Mouse (Mus musculus) ovary, adult 18-20 months (tissue): ENCODE measurements at regions not wholly inside any gene's neighbourhood (a gene's known extent, or its start where the extent isn't known, plus 50 kb on each side); places are given as distances from the start of the nearest gene placed in this dataset.

Source experiments
- DNase-seq: peaks from one replicate; pipeline ENCODE4 v3.0.0; 2022; ENCODE audit warnings: low spot score, mixed read lengths

DNA sequence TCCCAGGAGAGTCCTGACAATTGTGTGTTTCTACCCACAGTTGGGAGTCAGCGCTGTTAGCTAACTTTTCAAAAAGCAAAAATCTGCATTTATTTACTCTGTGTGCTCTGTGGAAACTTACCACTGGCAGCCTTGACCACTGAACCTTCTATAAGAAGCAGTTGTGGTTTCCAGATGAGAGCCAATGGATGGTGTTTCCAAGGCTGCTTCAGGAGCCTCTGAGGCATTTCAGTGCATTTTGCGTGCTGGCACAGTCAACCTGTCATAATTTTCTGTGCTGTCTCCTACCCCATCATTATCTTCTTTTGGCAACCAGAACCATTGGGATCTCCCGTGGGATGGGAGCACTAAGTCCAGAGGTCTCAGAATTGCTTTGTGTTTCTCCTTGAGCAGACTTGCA lies 60.3 kb downstream of the 4930544G11Rik start:
- DNase-seq: no peak

DNA sequence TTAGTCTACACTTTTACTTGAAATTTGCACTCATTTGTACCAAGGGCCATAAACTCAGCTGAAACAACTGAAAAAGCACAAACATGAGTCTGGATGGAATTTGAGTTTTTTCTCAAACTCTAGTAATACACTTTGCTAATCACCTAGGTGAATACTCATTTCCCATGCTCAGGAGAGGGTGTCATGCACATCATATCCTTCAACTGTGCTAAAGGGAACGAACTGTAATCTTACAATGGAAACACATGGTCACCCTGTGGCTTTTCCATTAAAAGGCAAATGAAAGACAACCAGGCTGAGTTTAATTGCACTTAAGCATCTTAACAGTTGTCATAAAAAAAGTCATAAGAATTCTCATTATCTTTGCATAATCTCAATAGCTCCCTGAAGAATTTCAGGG lies 71.1 kb downstream of the 4930544G11Rik start:
- DNase-seq: no peak

DNA sequence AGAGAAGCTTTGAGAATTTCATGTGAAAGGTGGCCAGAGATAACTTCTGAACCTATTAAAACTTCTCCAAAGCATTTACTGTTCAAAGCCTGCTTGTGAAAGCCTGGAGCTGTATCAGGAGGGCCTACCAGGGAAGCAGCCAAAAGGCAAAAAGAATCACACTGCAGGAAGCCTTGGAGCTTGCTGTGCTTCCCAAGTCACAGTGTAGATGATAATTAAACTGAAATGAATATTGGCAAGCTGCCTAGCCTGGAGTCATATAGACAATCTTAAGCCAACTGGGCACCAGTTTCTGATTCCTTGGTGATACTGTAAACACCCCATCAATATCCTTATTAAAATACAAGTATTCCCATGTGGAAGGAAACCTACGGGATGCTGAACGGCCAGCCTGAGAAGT lies 84.4 kb downstream of the 4930544G11Rik start:
- DNase-seq: no peak

DNA sequence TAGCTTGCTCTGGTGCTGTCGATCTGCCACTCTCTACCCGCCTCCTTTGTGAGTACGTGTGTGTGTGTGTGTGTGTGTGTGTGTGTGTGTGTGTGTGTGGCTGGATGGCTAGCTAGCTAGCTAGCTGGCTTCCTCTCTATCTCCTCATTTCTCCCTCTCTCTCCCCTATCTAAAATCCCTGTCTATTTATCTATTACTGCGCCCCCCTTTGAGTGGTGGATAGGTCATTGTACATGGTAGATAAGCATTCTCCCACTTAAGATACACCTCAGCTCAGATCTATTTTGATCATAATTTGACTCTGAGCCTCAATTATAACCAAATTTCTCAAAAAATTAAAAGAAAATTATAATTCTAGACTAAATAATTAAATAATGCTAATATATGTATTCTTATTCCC lies 99.4 kb downstream of the 4930544G11Rik start:
- DNase-seq: no peak

DNA sequence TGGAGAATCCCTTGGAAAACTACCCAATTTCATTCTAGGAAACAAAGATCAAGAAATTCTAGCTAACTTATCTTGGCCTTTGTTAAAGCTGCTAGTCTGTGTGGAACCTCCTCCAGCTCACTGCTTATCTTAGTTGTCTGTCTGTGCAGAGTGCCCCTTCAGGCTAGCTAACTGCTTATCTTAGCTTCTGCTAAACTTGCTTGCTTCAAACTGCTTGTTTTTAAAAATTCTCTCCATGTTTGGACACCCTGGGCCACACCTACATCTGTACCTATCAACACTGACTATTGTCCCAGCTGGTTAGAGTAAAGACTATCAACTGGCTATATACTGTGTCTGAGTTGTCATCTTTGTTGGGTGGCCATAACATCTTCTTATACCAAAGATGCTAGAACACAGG lies 100.0 kb downstream of the 4930544G11Rik start:
- DNase-seq: no peak

DNA sequence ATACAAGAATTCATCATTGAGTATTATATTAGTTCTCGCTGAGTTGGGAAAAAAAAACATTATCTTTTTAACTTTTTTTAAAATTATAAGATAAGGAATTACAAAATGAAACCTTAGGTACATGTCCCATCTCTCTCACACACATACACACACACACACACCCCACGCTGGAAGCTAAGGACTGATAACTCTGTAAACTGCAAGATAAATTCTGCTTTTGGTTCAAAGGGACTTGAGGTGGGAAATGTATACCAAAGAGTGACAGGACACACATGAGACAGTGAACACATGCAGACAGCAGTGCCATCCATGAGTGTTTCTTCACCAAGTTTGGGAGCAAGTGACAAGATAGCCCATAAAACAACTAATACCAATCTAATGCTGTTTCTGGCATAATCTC lies 100.8 kb downstream of the 4930544G11Rik start:
- no peak for DNase-seq

DNA sequence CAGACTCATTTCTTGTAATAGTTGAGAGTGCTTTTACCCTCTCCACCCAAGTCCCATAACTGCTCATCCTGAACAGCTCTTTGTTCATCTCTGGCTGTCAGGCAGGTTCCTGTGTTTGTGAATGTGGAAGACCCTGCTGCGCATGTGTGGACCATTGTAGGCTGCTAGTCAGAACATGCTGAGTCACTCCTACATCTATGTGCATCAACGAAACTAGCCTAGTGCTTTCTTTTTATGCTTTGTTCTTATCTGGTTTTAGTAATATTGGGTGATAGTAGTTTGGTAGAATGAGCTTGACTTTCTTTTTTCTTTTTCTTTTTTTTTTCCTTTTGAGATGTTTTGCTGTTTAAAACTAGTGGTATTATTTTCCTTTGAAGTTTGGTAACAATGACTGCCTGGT lies 116.5 kb downstream of the 4930544G11Rik start:
- no peak for DNase-seq

DNA sequence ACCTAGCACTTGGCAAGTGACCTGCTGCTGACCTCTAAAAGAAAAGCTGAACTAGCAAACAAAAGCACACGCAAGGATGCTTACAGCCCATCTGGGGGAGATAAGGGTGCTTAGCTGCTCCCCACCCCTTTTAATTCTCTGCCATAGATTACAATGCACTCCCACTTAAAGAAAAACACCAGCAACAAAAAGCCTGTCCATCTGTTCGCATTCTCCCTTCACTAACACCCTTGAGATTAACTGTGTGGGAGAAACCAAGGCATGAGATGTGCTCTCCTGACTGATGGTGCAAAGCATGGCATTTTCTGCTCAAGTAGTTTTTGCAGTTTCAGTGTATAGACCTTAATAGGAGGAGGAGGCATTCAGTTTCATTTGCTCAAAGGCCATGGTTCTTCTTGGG lies 125.0 kb downstream of the 4930544G11Rik start:
- DNase-seq: no peak

DNA sequence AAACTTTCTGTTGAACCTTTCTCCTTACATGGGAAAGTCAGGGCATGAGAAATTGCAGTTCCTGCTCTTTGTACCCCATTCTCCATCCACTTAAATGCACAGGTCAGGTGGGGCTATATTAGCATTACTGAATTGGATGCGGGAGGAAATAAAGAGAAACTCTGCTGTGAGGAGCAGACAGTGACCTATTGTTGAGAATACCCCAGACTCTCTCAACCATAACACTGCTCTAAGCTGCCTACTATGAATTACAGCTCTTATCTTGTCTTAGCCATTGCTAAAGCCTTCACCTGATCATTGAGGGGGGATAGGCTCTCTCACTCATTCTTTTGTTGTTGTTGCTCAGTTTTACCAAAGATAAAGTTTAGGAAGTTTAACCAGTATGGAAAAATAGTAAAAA lies 126.4 kb downstream of the 4930544G11Rik start:
- DNase-seq: no peak

DNA sequence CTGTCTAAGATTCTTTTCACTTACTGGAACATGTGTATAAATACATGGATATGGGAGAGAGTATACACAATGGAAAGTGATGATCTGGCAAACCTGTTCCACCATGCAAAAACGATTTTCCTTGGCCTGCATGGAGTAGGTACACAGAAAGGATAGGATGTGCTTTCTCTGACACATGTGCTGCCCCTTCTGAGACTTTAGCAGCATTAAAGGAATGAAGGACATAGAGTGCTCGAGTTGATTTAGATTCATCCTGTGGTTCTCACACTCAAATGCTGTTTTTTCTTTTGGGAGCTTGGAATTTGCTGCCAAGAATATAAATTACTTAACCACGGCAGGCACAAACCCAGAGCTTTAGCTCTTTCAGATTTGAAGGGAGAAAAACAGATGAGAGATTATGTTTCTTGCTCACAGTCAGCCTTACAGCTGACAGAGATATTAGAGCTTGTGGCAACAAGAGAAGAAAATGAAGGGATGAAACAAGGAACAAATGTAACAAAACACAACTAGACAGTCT lies 149.2 kb downstream of the 4930544G11Rik start:
- no peak for DNase-seq

DNA sequence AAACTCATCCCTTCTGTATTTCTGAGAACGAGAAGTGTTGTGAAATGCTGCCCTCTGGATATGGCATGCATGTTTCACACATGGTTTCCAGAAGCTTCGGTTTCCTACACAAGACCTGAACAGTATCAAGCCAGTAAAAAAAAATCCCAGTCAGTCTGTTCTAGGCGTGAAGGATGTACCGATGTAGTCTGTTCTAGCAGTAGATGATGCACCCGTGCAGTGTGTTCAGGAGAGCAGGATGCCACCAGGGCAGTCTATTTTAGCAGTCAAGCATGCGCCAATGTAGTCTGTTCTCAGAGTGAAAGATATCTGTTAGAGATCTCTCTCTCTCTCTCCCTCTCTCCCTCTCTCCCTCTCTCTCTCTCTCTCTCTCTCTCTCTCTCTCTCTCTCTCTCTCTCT lies 162.0 kb downstream of the 4930544G11Rik start:
- no peak for DNase-seq

DNA sequence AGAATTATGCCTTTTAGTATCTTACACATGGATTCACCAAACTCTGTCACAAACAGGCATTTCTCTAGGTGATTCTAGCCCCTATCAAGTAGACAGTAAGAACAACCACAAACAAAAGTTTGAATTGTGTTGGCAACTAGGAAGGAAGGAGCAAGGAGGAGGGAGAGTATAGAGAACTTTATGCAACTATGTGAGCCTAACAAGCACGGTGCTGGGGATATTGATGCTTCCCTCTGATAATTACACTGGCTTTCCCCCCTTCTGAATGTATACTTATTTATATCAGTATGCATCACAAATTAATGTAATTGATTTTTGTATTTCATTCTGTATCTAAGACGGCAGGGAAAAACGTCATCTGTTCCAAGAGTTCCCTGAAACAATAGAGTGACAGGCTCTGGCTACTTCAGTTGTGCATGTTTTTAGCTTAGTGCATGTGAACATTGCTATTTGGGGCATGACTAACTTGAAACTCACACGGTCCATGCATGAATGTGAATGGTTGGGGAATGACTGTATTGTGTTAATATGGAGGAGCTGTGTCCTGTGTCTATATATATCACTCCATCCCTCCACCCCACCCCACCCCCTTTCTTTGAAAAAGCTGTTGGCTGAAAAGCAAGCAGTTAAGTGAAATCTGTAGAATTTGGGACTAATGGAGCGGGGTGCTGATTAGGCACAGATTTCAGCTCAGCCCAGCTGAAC lies 169.2 kb downstream of the 4930544G11Rik start:
- DNase-seq: no peak

DNA sequence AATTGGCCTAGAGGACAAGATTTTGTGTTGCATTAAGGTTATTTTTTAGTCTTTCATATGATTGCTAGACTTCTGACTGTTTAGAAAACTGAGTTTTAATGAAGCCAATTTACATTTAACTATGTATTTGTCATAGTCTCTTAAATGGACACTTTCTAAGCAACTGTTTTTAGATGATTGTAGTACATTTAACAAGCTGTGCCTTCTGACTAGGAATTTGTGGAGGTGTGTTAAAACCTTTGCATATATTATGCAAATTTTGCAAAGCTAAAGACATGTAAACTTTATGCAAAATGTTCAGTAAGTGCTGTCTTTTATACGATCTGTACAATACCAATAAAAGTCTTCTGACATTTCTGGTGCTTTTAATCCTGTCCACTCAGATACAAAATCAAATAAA lies 171.9 kb downstream of the 4930544G11Rik start:
- no peak for DNase-seq

DNA sequence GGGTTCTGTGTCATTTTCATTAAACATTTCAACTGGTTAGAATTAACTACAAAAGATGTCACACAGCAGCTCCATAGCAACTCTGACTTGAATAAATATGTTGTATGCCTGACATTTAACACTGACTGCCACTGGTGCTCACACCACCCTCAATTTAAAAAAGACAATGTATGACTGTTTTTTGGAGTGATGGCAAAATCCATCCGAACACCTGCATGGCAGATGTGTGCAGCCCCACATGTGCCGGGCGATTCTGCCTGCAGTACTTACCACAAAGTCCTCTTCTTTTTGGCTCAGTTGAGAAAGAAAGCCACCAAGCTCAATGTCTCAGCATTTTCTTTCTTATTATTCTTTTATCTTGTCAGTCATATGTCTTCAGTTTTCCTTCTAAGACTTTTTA lies 199.4 kb downstream of the 4930544G11Rik start:
- DNase-seq: no peak

DNA sequence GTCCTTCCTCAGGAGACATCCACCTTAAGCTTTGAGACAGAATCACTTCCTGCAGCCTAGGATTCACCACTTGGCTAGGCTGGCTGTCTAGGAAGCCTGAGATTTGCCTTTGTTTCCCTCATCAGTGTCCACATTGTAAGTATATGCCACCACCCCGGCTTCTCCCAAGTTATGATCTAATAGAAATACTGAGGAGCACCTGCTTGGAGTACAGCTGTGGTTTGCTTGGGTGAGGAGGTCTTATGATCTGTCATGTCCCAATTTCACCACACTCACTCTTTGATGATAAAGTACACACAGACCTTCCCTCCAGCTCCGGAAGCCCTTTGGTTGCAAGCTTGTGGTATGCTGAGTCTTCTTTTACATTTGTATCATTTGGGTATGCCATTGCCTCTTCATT lies 202.4 kb downstream of the 4930544G11Rik start:
- no peak for DNase-seq

DNA sequence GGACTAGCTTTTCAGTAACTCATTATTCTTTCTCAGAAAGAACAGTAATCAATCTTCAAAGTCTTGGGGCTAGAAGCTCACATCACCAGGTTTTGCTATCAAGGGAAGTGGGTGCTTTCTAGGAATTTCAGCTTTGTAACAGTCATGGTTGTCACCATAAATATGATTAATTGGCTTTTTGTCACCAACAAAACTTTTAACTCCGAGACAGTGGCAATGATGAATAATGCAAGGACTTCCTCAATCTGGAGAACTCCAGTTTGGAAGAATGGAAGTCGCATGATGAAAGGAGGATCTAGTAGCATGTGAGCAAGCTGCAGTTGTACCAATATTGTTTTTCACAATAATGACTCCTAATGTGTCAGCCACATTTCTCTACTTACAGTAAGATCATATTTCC lies 208.4 kb downstream of the 4930544G11Rik start:
- no peak for DNase-seq

DNA sequence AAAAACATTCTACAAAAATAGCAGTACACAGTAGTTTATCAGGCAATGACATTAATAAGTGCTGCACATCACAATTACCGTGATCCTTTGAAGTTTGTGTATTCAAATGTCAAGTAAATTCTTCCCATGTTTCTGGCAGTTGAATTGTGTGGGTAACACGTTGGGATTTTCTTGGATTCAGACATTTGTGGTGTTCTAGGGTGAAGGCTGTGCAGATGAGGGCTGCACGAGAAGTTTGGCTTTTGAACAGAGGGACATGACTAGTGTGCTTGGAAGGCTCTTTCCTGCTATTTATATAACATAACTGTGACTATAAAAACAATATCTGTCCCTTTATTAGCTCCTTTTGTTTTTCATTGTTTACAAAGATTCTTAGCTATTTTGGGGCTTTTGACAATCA lies 216.5 kb downstream of the 4930544G11Rik start:
- no peak for DNase-seq

DNA sequence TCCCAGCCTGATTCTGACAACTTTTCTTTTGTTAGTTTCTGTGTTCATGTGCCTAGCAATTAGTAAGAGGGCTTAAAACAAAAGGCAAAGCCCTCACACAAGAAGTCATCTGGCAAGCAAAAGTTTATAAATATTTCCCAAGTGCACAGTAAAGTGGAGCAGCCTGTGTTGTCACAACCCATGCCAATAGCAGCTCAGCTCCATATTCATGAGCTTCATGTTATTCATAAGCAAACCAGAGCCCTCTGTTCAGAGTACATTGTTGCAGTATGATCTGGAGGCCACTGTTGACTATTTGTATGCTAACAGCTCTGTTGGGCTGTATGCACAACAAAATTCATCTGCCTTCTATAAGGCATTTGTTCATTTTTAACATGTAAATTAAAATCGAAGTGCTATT lies 245.6 kb downstream of the 4930544G11Rik start:
- DNase-seq: no peak

DNA sequence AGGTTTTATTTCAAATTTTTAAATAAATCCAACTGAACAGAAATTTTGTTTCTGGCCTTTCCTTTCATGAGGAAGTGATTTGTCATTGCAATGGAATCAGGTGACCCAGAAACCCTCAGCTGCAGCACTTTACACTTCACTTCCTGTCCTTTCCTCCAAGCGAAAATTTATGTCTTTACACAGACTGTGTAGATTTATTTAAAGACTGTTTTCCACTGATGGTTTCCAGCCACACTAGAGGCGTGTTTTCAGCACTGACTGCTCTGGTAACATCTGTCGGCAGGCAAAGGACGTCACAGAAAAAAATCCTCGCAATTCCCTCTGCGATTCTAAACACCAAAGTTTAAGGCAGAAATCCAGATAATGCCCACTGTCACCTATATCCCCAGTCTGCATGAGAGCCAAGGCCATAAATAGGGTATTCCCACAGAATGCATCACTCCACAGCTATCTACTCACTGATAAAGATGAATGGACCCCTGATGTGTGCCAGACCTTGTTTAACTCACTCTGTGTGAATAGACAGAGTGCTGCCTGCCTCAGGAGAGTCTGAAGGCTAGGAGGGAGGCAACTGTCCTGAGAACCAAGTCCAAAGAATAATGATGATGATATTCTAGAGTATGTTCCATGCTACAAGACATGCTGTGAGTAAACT lies 247.9 kb downstream of the 4930544G11Rik start:
- no peak for DNase-seq

DNA sequence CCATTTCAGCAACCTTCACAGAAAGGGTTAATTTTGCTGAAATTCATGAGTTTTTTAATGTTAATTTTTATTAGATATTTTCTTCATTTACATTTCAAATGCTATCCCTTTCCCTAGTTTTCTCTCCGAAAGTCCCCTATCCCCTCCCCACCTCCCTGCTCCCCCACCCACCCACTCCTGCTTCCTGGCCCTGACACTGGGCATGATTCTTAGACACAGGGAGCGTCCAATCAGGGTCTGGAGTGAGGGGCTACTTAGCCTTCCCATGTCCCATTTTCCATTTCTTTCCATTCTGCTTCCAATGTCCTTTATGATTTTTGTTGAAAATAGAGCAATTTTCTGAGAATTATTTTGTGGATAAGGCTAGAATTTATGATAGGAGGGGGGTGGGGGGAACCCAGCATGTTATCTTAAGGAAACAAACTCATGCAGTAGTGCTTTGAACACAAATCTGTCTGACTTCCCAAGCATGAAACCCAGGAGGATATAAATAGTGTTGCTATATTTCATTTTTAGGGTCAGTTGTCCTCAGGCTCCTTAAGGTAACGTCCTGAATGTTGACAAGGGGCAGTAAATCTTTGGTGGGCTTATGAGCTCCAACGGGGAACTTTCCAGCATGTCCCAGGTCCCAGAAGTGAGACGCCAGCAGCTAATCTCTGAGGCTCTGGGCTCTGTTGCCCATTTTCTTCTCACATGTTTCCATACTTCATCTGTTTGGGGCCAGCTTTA lies 254.0 kb downstream of the 4930544G11Rik start:
- no peak for DNase-seq

DNA sequence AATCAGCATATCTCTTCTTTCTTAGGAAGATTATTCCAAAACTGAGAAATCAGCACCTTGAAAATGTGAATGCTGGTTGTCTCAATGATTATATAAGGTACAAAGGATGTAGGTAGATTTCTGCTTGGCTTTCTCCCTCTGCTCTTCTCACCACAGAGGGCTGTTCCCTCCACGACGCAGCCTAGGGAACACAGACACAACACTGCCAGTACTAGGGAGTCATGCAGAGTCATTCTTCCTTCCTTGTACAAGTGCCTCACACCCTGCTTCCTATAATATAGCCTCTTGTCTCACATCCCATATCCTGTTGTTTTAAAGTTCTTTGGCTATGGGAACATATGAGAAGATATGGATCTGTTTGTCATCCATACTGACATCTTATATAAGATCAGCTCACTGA lies 265.1 kb downstream of the 4930544G11Rik start:
- DNase-seq: no peak

DNA sequence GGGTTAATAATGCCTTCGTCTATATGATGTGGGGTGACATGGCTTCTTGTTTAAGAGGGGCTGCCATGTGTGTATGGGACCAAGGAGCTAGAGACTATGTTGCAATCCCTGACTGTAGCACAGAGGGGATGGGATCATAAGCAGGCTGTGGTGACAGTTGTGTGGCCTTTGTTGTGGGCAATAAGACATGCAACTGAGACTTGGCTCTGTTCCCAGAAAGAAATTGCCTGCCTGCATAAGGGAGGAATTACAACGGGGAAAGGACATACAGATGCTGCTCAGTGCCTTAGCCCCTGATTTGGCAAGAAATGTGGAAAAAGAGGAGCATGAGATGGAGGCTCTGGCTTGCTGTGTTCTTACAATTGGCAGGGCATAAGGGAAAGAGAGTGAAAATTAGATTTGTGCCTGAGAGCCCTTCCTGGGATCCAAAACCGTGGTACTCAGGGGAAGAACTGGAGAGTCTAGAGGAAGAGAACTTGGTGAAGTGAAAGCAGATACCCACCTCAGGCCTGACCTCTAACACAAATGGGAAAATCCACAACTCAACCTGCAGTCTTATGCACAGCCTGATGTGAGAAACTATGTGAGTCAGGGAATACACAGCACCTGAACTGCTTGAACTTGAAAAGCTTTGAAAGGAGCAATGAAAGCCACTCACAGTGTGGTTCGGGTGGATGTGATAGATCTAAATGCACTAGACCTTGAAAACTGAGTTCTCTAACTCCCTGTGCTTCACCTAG lies 271.9 kb downstream of the 4930544G11Rik start:
- DNase-seq: no peak
